Mouse (Mus musculus) heart, embryonic 13.5 days (tissue): ENCODE data around the gene Capsl. TPM values are rescaled to one million over a fixed set of nuclear protein-coding genes. Genes with fewer than 3 reads are reported as not detected.

ENCODE experiments used
- ATAC-seq: fragments of 200-750 bp; cut with Nextera tagmentation; 2 replicates; pipeline ENCODE4 v1.8.0; 2017; ENCODE audit warnings: moderate TSS enrichment; ENCODE audit not compliant: insufficient number of reproducible peaks, low FRiP score, low TSS enrichment; ENCODE audit errors: extremely low read depth
- H3K27ac ChIP-seq: fragments of 300-500 bp; sonication (generic); replicated peaks from 2 replicates; pipeline ENCODE4 v1.5.1; 2015; ENCODE audit warnings: moderate library complexity, mild to moderate bottlenecking, inconsistent platforms
- H3K27me3 ChIP-seq: fragments of 300-500 bp; sonication (generic); replicated peaks from 2 replicates; pipeline ENCODE4 v1.6.1; 2015; ENCODE audit warnings: mild to moderate bottlenecking, inconsistent platforms
- H3K36me3 ChIP-seq: fragments of 300-500 bp; sonication (generic); 2 replicates; pipeline ENCODE4 v1.6.1; 2015; ENCODE audit warnings: mild to moderate bottlenecking, inconsistent platforms
- H3K4me1 ChIP-seq: fragments of 300-500 bp; sonication (generic); 2 replicates; pipeline ENCODE4 v1.6.1; 2015; ENCODE audit warnings: inconsistent platforms
- H3K4me2 ChIP-seq: fragments of 300-500 bp; sonication (generic); 2 replicates; pipeline ENCODE4 v1.6.1; 2015; ENCODE audit warnings: inconsistent platforms, mild to moderate bottlenecking, moderate library complexity
- H3K4me3 ChIP-seq: fragments of 300-500 bp; sonication (generic); 2 replicates; pipeline ENCODE4 v1.5.1; 2015; ENCODE audit warnings: moderate library complexity, mild to moderate bottlenecking, inconsistent platforms
- H3K9ac ChIP-seq: fragments of 300-500 bp; sonication (generic); 2 replicates; pipeline ENCODE4 v1.6.1; 2015; ENCODE audit warnings: inconsistent platforms, mild to moderate bottlenecking, moderate library complexity
- H3K9me3 ChIP-seq: fragments of 300-500 bp; sonication (generic); 2 replicates; pipeline ENCODE4 v1.6.1; 2016; ENCODE audit warnings: inconsistent platforms
- WGBS: fragments of 180-500 bp; shearing (Covaris S2); methylation state at CpG from one replicate; pipeline ENCODE4 v1.1.7; 2015; ENCODE audit warnings: mixed read lengths; 5-methylcytosine and 5-hydroxymethylcytosine counted together
- polyA plus RNA-seq: library from polyadenylated mRNA; unstranded; fragments of >200 nt; fragmentation: Nextera tagmentation; extraction: Ambion mirVana; gene quantifications from 2 replicates; pipeline ENCODE4 v1.2.1, GENCODE M21; 2015

Gene Capsl
- polyA plus RNA-seq, 1 experiment from 2014 or later, result 0.20 TPM

GRCm38 (mm10) chr15:9472167-9472566 is 36.3 kb downstream of the Capsl start:
- peaks cover 6% of the 10 kb centered on the region; the same call in 1 of the 2 replicates for H3K9me3 ChIP-seq
- no peak overlapping the region for H3K4me3 ChIP-seq
- no peak overlapping the region for H3K27ac ChIP-seq
- no peak for ATAC-seq
- 54% methylated on average over 3 of the region's 3 CpGs for WGBS
- peaks cover 11% of the 10 kb centered on the region for H3K4me1 ChIP-seq
- H3K27me3 ChIP-seq, result no peaks in the 10 kb centered on the region
- no peak overlapping the region for H3K4me2 ChIP-seq
- H3K36me3 ChIP-seq, result no peaks in the 10 kb centered on the region
- H3K9ac ChIP-seq, result no peak overlapping the region

- 36% methylated on average over 3 of the region's 3 CpGs for WGBS
- H3K9me3 ChIP-seq, result peaks cover 6% of the 10 kb centered on the region; the same call in 1 of the 2 replicates
- no peak overlapping the region for H3K4me2 ChIP-seq
- ATAC-seq, result no peak
- no peak overlapping the region for H3K27ac ChIP-seq
- no peaks in the 10 kb centered on the region for H3K27me3 ChIP-seq
- no peaks in the 10 kb centered on the region for H3K36me3 ChIP-seq
- peaks cover 11% of the 10 kb centered on the region for H3K4me1 ChIP-seq
- no peak overlapping the region for H3K9ac ChIP-seq
- no peak overlapping the region for H3K4me3 ChIP-seq
Observed at GRCm38 (mm10) chr15:9472618-9473017, 36.8 kb downstream of the Capsl start.

- H3K27ac ChIP-seq, result no peak overlapping the region
- no peak overlapping the region for H3K9ac ChIP-seq
- peaks cover 6% of the 10 kb centered on the region; the same call in 1 of the 2 replicates for H3K9me3 ChIP-seq
- WGBS, result 63% methylated on average over 1 of the region's 1 CpGs
- ATAC-seq, result no peak
- no peak overlapping the region for H3K4me2 ChIP-seq
- H3K36me3 ChIP-seq, result no peaks in the 10 kb centered on the region
- H3K4me1 ChIP-seq, result peaks cover 11% of the 10 kb centered on the region
- H3K27me3 ChIP-seq, result no peaks in the 10 kb centered on the region
- H3K4me3 ChIP-seq, result no peak overlapping the region
Observed at GRCm38 (mm10) chr15:9473188-9473587, 37.4 kb downstream of the Capsl start.

- no peaks in the 10 kb centered on the region for H3K4me1 ChIP-seq
- H3K9me3 ChIP-seq, result no peaks in the 10 kb centered on the region
- H3K4me3 ChIP-seq, result no peak overlapping the region
- no peaks in the 10 kb centered on the region for H3K27me3 ChIP-seq
- H3K27ac ChIP-seq, result no peak overlapping the region
- no peak overlapping the region for H3K9ac ChIP-seq
- no peak overlapping the region for H3K4me2 ChIP-seq
- H3K36me3 ChIP-seq, result no peaks in the 10 kb centered on the region
- 68% methylated on average over 2 of the region's 2 CpGs for WGBS
- ATAC-seq, result no peak
Observed at GRCm38 (mm10) chr15:9489417-9490118, 53.7 kb downstream of the Capsl start.

GRCm38 (mm10) chr15:9492077-9492476 is 56.2 kb downstream of the Capsl start:
- no peaks in the 10 kb centered on the region for H3K9me3 ChIP-seq
- no peaks in the 10 kb centered on the region for H3K27me3 ChIP-seq
- no peak for ATAC-seq
- WGBS, result 72% methylated on average over 3 of the region's 3 CpGs
- no peaks in the 10 kb centered on the region for H3K4me1 ChIP-seq
- H3K4me3 ChIP-seq, result no peak overlapping the region
- H3K4me2 ChIP-seq, result no peak overlapping the region
- H3K36me3 ChIP-seq, result no peaks in the 10 kb centered on the region
- no peak overlapping the region for H3K27ac ChIP-seq
- H3K9ac ChIP-seq, result no peak overlapping the region

Other genes starting within 250 kb of the Capsl start
- gene Ugt3a1, start 159.1 kb upstream of the Capsl start, polyA plus RNA-seq, result not detected in 2 replicates
- not detected in 2 replicates for gene Ugt3a2, start 100.5 kb upstream of the Capsl start, polyA plus RNA-seq
- 0.04 and 0.31 TPM in 2 replicates for gene Il7r, start 94.1 kb downstream of the Capsl start, polyA plus RNA-seq